Mouse (Mus musculus): Measurements from ENCODE around the gene Arfgap3.

- no peak for TF ChIP-seq CTCF (IDR thresholded peaks at IDR 0.05; ENCODE audit: extremely low read depth, insufficient read depth, low read length)
- no peak for TF ChIP-seq POLR2A (IDR thresholded peaks at IDR 0.05; ENCODE audit: extremely low read depth, insufficient read depth, low read length)
Observed at GRCm38 (mm10) chr15:83383136-83383535, 33.1 kb upstream of the Arfgap3 start.

Data from cortical plate, adult 2 months (tissue).